8 mouse cellular contexts compared by ENCODE assay signal in the genomic region with DNA sequence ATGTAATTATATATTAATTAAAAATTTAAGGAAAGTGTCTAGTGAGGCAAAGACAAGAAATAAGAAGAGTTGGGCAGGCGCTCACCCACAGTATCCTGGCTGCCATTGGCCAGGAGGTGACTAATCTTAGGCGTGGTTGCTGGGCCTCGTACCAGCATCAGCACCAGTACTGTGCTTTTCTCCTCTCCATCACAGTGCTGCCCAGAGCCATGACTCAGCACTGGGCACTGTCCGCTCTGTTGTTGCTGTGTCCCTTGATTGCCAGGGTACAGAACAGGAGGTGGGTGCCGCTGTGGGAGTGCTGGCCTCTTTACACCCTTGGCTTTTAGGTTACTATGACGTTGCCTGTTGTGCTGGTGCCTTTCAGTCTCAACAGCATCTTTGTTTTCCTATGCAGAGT. TPM values are rescaled to one million over a fixed set of nuclear protein-coding genes. Genes with fewer than 3 reads are reported as not detected.
DNase-seq lines count a peak whose midpoint lies in the region; ATAC-seq lines count a peak whose summit lies in the region.

No protein-coding gene starts in this region.

- H3K36me3 ChIP-seq in heart, embryonic 12.5 days: peaks cover 12% of the 10 kb centered on the region

- WGBS in heart, embryonic 12.5 days: 75% methylated on average over 6 of the region's 6 CpGs

- H3K4me3 ChIP-seq in heart, embryonic 12.5 days: no peak overlapping the region

- peaks cover 44% of the 10 kb centered on the region for H3K4me1 ChIP-seq in heart, embryonic 12.5 days (replicated peaks)

- H3K9ac ChIP-seq in heart, embryonic 12.5 days: no peak overlapping the region

- no peaks in the 10 kb centered on the region for H3K27me3 ChIP-seq in heart, embryonic 12.5 days (replicated peaks)

- H3K27ac ChIP-seq in heart, embryonic 12.5 days (ENCODE audit: poor library complexity, severe bottlenecking): 0 out of 2 replicates have a peak overlapping the region, but pooled peaks have one; percentile 28

- no peak overlapping the region for H3K4me2 ChIP-seq in heart, embryonic 12.5 days

- no peak; the same call in 1 of the 2 replicates for ATAC-seq in heart, embryonic 12.5 days (ENCODE audit: insufficient number of reproducible peaks, low FRiP score)
- ATAC-seq in megakaryocyte progenitor cell, adult 5-6 weeks (replicated peaks; ENCODE audit: poor library complexity): peak; percentile 54

- peak; percentile 64 for DNase-seq in adrenal gland, adult 2 months
- DNase-seq in adrenal gland, postnatal 4 days (ENCODE audit: low spot score in 2 of 2): no peak
- peak; percentile 34 to 38 for DNase-seq in lung, adult 18-20 months
- DNase-seq in lung, postnatal 14 days: no peak
- no peak for DNase-seq in ovary, postnatal 10 days (ENCODE audit: low spot score)
- DNase-seq in B cell, adult 2 months: no peak

- H3K9me3 ChIP-seq in heart, embryonic 12.5 days (replicated peaks): no peaks in the 10 kb centered on the region

RNA-seq across cellular contexts. Expression of a gene that starts 54.4 kb away (rescaled TPM):
- 100 to 1,000 TPM in 1 of 2 experiments, 10 to 100 TPM in 1; 81.5 to 181 TPM for total RNA-seq in adrenal gland, adult 2 months (2021)
- 131 and 253 TPM in 2 replicates for polyA plus RNA-seq in adrenal gland, adult 2 months (2012; rRNA removed)
- 10 to 100 TPM; 95.2 to 97.8 TPM for total RNA-seq in adrenal gland, postnatal 4 days (2021)
- polyA plus RNA-seq in heart, embryonic 12.5 days (2016; fragmentation: Nextera tagmentation; extraction: Ambion mirVana): 77.5 and 79.4 TPM in 2 replicates
- 62.5 and 68.2 TPM in 2 replicates for total RNA-seq in megakaryocyte progenitor cell, adult 5-6 weeks (2015)
- total RNA-seq in megakaryocyte progenitor cell, adult 5-6 weeks (2017): 42.4 and 44.9 TPM in 2 replicates

Comparison
In these comparisons a context has a peak if more than half of its experiments do, and no peak if none do; other contexts are left out.
1. DNase-seq: peak in adrenal gland, adult 2 months (single experiment) and lung, adult 18-20 months (2 of 2); none in adrenal gland, postnatal 4 days (0 of 2), lung, postnatal 14 days (single experiment), ovary, postnatal 10 days (single experiment) and B cell, adult 2 months (0 of 2).